Mouse (Mus musculus): Measurements from ENCODE around the gene Cfap300.

DNA sequence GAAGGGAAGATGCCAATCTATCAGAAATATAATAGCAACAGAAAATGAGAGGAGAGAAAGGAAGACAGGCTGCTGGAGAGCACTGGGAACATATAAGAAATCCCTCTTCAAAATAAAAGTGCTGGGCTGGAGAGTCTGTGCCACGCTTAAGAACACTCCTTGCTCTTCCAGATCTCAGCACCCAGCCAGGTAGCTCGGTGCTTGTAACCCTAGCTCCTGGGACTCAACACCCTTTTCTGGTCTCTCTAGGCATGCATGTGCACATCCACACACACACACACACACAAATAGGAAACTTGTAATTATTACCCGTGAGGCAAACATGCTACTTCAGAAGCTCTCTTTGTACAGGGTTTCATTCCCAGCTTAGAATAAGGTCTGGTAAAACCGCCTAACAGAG, 7.5 kb downstream of the Cfap300 start:
- TF ChIP-seq CTCF (IDR thresholded peaks at IDR 0.05; ENCODE audit: low read depth, low read length), result no peak
- no peak for TF ChIP-seq POLR2A (IDR thresholded peaks at IDR 0.05; ENCODE audit: insufficient read depth, low read length)
- TF ChIP-seq EP300 (IDR thresholded peaks at IDR 0.05; ENCODE audit: insufficient read depth, low read depth, low read length), result no peak
